Mouse (Mus musculus): Measurements from ENCODE around the gene Nagpa. TPM values are rescaled to one million over a fixed set of nuclear protein-coding genes. Genes with fewer than 3 reads are reported as not detected.
A peak's percentile ranks its signal among the peaks of the same experiment; 100 is the strongest.

Gene Nagpa
- total and polyA plus RNA-seq, 3 experiments: 34.0 to 60.5 TPM; not detected in 1

DNA sequence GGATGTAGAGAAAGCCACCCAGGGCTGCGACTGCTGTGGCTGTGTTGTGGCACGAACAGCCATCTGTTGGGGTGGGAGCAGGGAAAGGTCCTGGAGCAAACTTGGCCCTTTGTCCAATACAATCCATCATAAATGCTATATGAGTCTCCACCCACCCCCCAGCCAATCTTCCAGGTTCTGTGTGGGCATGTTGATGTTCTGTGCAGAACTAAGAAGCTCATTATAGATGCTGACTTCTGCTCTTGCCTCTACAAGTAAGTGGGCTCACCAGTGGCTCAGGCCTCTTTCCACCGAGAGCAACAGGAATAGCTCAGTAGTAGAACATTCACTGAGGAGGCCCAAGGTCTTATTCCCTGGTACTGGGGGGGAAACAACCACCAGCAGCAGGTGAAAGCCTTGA, 8.3 kb upstream of the Nagpa start:
- H3K4me3 ChIP-seq (ENCODE audit: control insufficient read depth in 1 of 2, insufficient read depth in 1 of 2, low read depth in 2 of 2, low read length in 2 of 2): no peak overlapping the region
- TF ChIP-seq RAD21 (IDR thresholded peaks at IDR 0.05; ENCODE audit: low read depth, low read length) (no peak), UBTF (IDR thresholded peaks at IDR 0.05; ENCODE audit: borderline replicate concordance, insufficient read depth, low read depth, low read length) (no peak), BHLHE40 (IDR thresholded peaks at IDR 0.05; ENCODE audit: borderline replicate concordance, low read depth, low read length) (no peak), SIN3A (IDR thresholded peaks at IDR 0.05; ENCODE audit: low read length) (no peak), CHD1 (IDR thresholded peaks at IDR 0.05; ENCODE audit: low read depth, low read length) (no peak), POLR2AphosphoS5 (IDR thresholded peaks at IDR 0.05; ENCODE audit: borderline replicate concordance, low read depth, low read length) (no peak), ELF1 (IDR thresholded peaks at IDR 0.05; ENCODE audit: low read depth, low read length) (no peak), GABPA (IDR thresholded peaks at IDR 0.05; ENCODE audit: low read depth, low read length) (no peak), USF1 (IDR thresholded peaks at IDR 0.05; ENCODE audit: low read depth, low read length) (no peak), KAT2A (conservative IDR thresholded peaks at IDR 0.05; ENCODE audit: low read depth, low read length) (no peak), MYC (IDR thresholded peaks at IDR 0.05; ENCODE audit: low read depth, low read length) (no peak), GATA1 (IDR thresholded peaks at IDR 0.05; ENCODE audit: low read depth, low read length) (no peak), E2F4 (IDR thresholded peaks at IDR 0.05; ENCODE audit: borderline replicate concordance, low read depth, low read length) (no peak)
- no peaks in the 10 kb centered on the region for H3K9me3 ChIP-seq (replicated peaks; ENCODE audit: insufficient read depth, low read length)
- no peaks in the 10 kb centered on the region for H3K79me2 ChIP-seq (ENCODE audit: control insufficient read depth, insufficient read depth, low read length, poor library complexity)
- DNase-seq (ENCODE audit: low read depth, low spot score): no peak
- H3K27me3 ChIP-seq (ENCODE audit: control insufficient read depth in 1 of 2, insufficient read depth in 2 of 2, low read length in 2 of 2): no peaks in the 10 kb centered on the region
- no peak overlapping the region for H3K27ac ChIP-seq (ENCODE audit: control insufficient read depth, low read depth, low read length)
- no peaks in the 10 kb centered on the region for H3K36me3 ChIP-seq (ENCODE audit: control insufficient read depth in 1 of 2, insufficient read depth in 2 of 2, low read length in 2 of 2)
- H3K4me1 ChIP-seq (ENCODE audit: control insufficient read depth in 1 of 2, insufficient read depth in 2 of 2, low read length in 2 of 2): peaks cover 3 to 9% of the 10 kb centered on the region in 2 experiments; a peak in 3 of 4 replicates
- H3K9ac ChIP-seq (ENCODE audit: control insufficient read depth, low read depth, low read length, poor library complexity, severe bottlenecking): no peak overlapping the region

DNA sequence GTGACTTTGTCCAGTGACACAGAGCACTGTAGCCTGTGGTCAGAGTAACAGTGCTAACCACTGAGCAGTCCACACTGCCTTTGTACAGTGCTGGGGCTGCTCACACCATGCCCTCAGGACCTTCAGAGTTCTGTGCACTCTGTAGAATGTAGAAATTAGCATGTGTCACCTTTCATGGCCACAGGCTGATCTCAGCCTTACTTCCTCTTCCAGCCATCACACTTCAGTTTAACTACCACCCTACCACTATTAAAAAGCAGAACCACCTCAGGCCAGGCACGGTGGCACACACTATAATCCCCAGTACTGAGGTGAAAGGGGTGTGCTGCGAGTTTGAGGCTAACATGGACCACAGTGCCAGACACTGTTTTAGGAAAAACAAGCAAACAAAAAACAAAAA, 6.6 kb upstream of the Nagpa start:
- peak; percentile 80 for DNase-seq (ENCODE audit: low read depth, low spot score)
- no peak overlapping the region for H3K27ac ChIP-seq (ENCODE audit: control insufficient read depth, low read depth, low read length)
- H3K4me1 ChIP-seq (ENCODE audit: control insufficient read depth in 1 of 2, insufficient read depth in 2 of 2, low read length in 2 of 2): peaks cover 3 to 9% of the 10 kb centered on the region in 2 experiments; a peak in 3 of 4 replicates
- H3K9me3 ChIP-seq (replicated peaks; ENCODE audit: insufficient read depth, low read length): no peaks in the 10 kb centered on the region
- H3K79me2 ChIP-seq (ENCODE audit: control insufficient read depth, insufficient read depth, low read length, poor library complexity): no peaks in the 10 kb centered on the region
- no peaks in the 10 kb centered on the region for H3K36me3 ChIP-seq (ENCODE audit: control insufficient read depth in 1 of 2, insufficient read depth in 2 of 2, low read length in 2 of 2)
- H3K4me3 ChIP-seq (ENCODE audit: control insufficient read depth in 1 of 2, insufficient read depth in 1 of 2, low read depth in 2 of 2, low read length in 2 of 2): no peak overlapping the region
- TF ChIP-seq MYC (IDR thresholded peaks at IDR 0.05; ENCODE audit: low read depth, low read length) (peak; percentile 71), MYB (IDR thresholded peaks at IDR 0.05; ENCODE audit: low read depth, low read length) (0 out of 2 replicates have a peak, but pooled peaks have one; percentile 37), MAX (IDR thresholded peaks at IDR 0.05; ENCODE audit: low read length) (peak; percentile 64; the same call in 1 of the 2 replicates), TCF12 (IDR thresholded peaks at IDR 0.05; ENCODE audit: low read depth, low read length) (no peak), SIN3A (IDR thresholded peaks at IDR 0.05; ENCODE audit: low read length) (peak; percentile 27; the same call in 1 of the 2 replicates), EP300 (IDR thresholded peaks at IDR 0.05; ENCODE audit: low read depth in 1 of 2, low read length in 2 of 2) (peak in 1 of 2 experiments; percentile 33; a peak in 1 of 4 replicates), USF2 (IDR thresholded peaks at IDR 0.05; ENCODE audit: borderline replicate concordance in 1 of 2, insufficient read depth in 1 of 2, low read depth in 1 of 2, low read length in 2 of 2) (no peak)
- H3K27me3 ChIP-seq (ENCODE audit: control insufficient read depth in 1 of 2, insufficient read depth in 2 of 2, low read length in 2 of 2): no peaks in the 10 kb centered on the region
- H3K9ac ChIP-seq (ENCODE audit: control insufficient read depth, low read depth, low read length, poor library complexity, severe bottlenecking): no peak overlapping the region
